Mouse (Mus musculus): ENCODE data around the gene Fam193a. TPM values are rescaled to one million over a fixed set of nuclear protein-coding genes. Genes with fewer than 3 reads are reported as not detected.

Fam193a gene
- polyA plus RNA-seq, 1 experiment = 45.8 TPM

- Histone ChIP-seq H3K4me3 (replicated peaks; ENCODE audit: extremely low read depth, low read depth, low read length) (no peak overlapping the region), H3K4me1 (ENCODE audit: control insufficient read depth, insufficient read depth, low read length) (peaks cover 16% of the 10 kb centered on the region)
- DNase-seq = no peak
- WGBS = 80% methylated on average over 6 of the region's 6 CpGs
- TF ChIP-seq POLR2A (IDR thresholded peaks at IDR 0.05; ENCODE audit: borderline replicate concordance, extremely low read depth, low read depth, low read length) (no peak), CTCF (IDR thresholded peaks at IDR 0.05; ENCODE audit: insufficient read depth, low read length) (no peak)
These were observed 37.7 kb downstream of the Fam193a start for GRCm38 (mm10) chr5:34407366-34407918.

DNA sequence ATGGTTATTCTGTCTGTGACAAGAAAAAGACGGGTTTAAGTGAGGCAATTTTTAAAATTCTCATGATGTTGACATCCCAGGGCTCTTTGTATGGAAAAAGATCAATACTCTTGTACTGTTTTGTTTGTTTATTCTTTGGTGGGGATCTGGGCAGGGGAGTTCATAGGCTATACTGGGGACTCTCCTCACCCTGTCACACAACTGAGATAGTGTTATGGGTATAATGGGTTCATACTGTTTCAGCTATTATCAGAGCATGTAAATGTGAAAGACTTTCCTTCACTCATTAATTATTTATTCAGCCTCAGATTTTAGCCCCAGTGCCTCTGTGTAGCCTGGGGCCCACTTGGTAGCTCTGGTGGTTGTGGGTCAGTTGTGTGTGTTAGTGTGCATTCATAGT is 39.3 kb downstream of the Fam193a start:
- no peak for TF ChIP-seq CTCF (IDR thresholded peaks at IDR 0.05; ENCODE audit: insufficient read depth, low read length)
- 71% methylated on average over 1 of the region's 1 CpGs for WGBS
- H3K4me1 ChIP-seq (ENCODE audit: control insufficient read depth, insufficient read depth, low read length) = peaks cover 14% of the 10 kb centered on the region

DNA sequence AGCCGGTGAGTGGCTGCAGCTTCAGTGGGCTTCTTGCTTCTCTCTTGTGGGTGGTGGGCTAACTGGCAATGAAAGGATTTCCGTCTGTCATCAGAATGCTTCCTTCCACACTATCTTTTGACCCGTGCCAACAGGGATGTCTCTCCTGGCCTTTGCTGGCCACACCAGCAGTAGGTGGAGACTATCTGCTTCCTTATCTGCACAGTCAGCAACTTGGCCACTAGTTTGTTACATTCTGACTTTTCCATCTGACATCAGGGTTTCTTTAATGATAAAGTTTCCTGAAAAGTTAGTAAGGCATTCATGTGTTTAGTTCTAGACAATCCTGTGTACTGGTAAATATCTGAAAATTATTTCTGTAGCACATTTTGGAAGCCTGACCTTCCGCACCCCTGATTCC is 41.1 kb downstream of the Fam193a start:
- TF ChIP-seq CTCF (IDR thresholded peaks at IDR 0.05; ENCODE audit: insufficient read depth, low read length) (no peak), POLR2A (IDR thresholded peaks at IDR 0.05; ENCODE audit: borderline replicate concordance, extremely low read depth, low read depth, low read length) (no peak)
- WGBS = 57% methylated on average over 4 of the region's 4 CpGs
- DNase-seq = no peak
- Histone ChIP-seq H3K4me3 (replicated peaks; ENCODE audit: extremely low read depth, low read depth, low read length) (no peak overlapping the region), H3K4me1 (ENCODE audit: control insufficient read depth, insufficient read depth, low read length) (peaks cover 12% of the 10 kb centered on the region)

More for the DNA sequence above, 39.3 kb downstream of the Fam193a start:
- no peak overlapping the region for H3K4me3 ChIP-seq (replicated peaks; ENCODE audit: extremely low read depth, low read depth, low read length)
- no peak for DNase-seq

- DNase-seq = no peak
- TF ChIP-seq POLR2A (IDR thresholded peaks at IDR 0.05; ENCODE audit: borderline replicate concordance, extremely low read depth, low read depth, low read length) (no peak), CTCF (IDR thresholded peaks at IDR 0.05; ENCODE audit: insufficient read depth, low read length) (no peak)
- peaks cover 15% of the 10 kb centered on the region for H3K4me1 ChIP-seq (ENCODE audit: control insufficient read depth, insufficient read depth, low read length)
- WGBS = 44% methylated on average over 2 of the region's 2 CpGs
- H3K4me3 ChIP-seq (replicated peaks; ENCODE audit: extremely low read depth, low read depth, low read length) = no peak overlapping the region
These were observed 44.2 kb downstream of the Fam193a start for GRCm38 (mm10) chr5:34413921-34414320.

- H3K4me1 ChIP-seq (ENCODE audit: control insufficient read depth, insufficient read depth, low read length) = peaks cover 12% of the 10 kb centered on the region
- DNase-seq = no peak
- 63% methylated on average over 3 of the region's 3 CpGs for whole genome bisulfite sequencing
- H3K4me3 ChIP-seq (replicated peaks; ENCODE audit: extremely low read depth, low read depth, low read length) = no peak overlapping the region
- no peak for TF ChIP-seq CTCF (IDR thresholded peaks at IDR 0.05; ENCODE audit: insufficient read depth, low read length)
- TF ChIP-seq POLR2A (IDR thresholded peaks at IDR 0.05; ENCODE audit: borderline replicate concordance, extremely low read depth, low read depth, low read length) = no peak
These were observed 47.7 kb downstream of the Fam193a start for GRCm38 (mm10) chr5:34417251-34418008.

DNA sequence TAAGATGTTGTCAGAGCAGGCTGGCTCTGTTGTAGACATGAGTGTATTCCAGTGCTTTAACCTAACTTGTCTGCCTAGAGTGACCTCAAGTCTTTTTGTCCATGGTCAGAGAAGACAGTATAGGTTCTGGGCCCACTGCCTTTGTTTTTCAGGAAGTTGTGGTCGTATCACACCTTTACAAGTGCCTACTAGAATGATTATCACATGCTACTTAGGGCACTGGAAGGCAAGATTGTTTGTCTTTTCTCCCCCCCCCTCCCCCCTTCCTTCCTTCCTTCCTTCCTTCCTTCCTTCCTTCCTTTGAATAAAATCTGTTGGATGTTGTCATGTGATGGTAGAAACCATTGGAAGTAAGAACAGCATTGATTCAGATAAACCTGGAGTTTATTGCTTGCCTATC is 49.5 kb downstream of the Fam193a start:
- Histone ChIP-seq H3K4me3 (replicated peaks; ENCODE audit: extremely low read depth, low read depth, low read length) (no peak overlapping the region), H3K4me1 (ENCODE audit: control insufficient read depth, insufficient read depth, low read length) (peaks cover 12% of the 10 kb centered on the region)
- no peak for TF ChIP-seq POLR2A (IDR thresholded peaks at IDR 0.05; ENCODE audit: borderline replicate concordance, extremely low read depth, low read depth, low read length)
- no peak for TF ChIP-seq CTCF (IDR thresholded peaks at IDR 0.05; ENCODE audit: insufficient read depth, low read length)
- WGBS = 37% methylated on average over 1 of the region's 1 CpGs
- no peak for DNase-seq

- no peak overlapping the region for H3K4me3 ChIP-seq (replicated peaks; ENCODE audit: extremely low read depth, low read depth, low read length)
- H3K4me1 ChIP-seq (ENCODE audit: control insufficient read depth, insufficient read depth, low read length) = no peaks in the 10 kb centered on the region
- WGBS = 80% methylated on average over 3 of the region's 3 CpGs
- DNase-seq = no peak
- TF ChIP-seq POLR2A (IDR thresholded peaks at IDR 0.05; ENCODE audit: borderline replicate concordance, extremely low read depth, low read depth, low read length) = no peak
- no peak for TF ChIP-seq CTCF (IDR thresholded peaks at IDR 0.05; ENCODE audit: insufficient read depth, low read length)
These were observed 61.0 kb downstream of the Fam193a start for GRCm38 (mm10) chr5:34430776-34431175.

- Histone ChIP-seq H3K4me3 (replicated peaks; ENCODE audit: extremely low read depth, low read depth, low read length) (no peak overlapping the region), H3K4me1 (ENCODE audit: control insufficient read depth, insufficient read depth, low read length) (peaks cover 7% of the 10 kb centered on the region)
- no peak for TF ChIP-seq POLR2A (IDR thresholded peaks at IDR 0.05; ENCODE audit: borderline replicate concordance, extremely low read depth, low read depth, low read length)
- TF ChIP-seq CTCF (IDR thresholded peaks at IDR 0.05; ENCODE audit: insufficient read depth, low read length) = no peak
- WGBS = 85% methylated on average over 1 of the region's 1 CpGs
- DNase-seq = no peak
These were observed 64.1 kb downstream of the Fam193a start for GRCm38 (mm10) chr5:34433786-34434185.

GRCm38 (mm10) chr5:34434241-34434640 is 64.5 kb downstream of the Fam193a start:
- no peak for TF ChIP-seq POLR2A (IDR thresholded peaks at IDR 0.05; ENCODE audit: borderline replicate concordance, extremely low read depth, low read depth, low read length)
- TF ChIP-seq CTCF (IDR thresholded peaks at IDR 0.05; ENCODE audit: insufficient read depth, low read length) = no peak

DNA sequence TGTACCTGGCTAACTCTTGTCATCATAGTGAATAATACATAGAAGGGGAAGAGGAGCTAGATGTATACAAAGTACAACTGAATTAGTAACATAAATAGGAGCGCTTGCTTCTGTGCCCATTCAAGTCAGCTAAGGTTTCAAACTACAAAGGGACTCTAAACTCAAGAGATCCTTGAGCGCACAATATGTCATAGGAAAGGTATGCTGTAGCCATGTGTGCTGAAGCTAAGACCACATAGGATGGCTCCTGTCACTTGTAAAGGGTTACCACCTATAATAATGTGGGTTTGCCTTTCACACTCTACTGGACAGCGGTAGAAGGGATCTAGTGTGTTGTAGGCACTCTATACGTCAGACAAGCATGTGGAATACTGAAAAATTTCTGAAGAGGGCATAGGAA is 68.3 kb downstream of the Fam193a start:
- DNase-seq = no peak
- H3K4me3 ChIP-seq (replicated peaks; ENCODE audit: extremely low read depth, low read depth, low read length) = no peak overlapping the region
- H3K4me1 ChIP-seq (ENCODE audit: control insufficient read depth, insufficient read depth, low read length) = peaks cover 7% of the 10 kb centered on the region
- no peak for TF ChIP-seq POLR2A (IDR thresholded peaks at IDR 0.05; ENCODE audit: borderline replicate concordance, extremely low read depth, low read depth, low read length)
- TF ChIP-seq CTCF (IDR thresholded peaks at IDR 0.05; ENCODE audit: insufficient read depth, low read length) = no peak
- WGBS = 79% methylated on average over 4 of the region's 4 CpGs

More at GRCm38 (mm10) chr5:34434241-34434640, 64.5 kb downstream of the Fam193a start:
- 94% methylated on average over 3 of the region's 3 CpGs for WGBS
- Histone ChIP-seq H3K4me1 (ENCODE audit: control insufficient read depth, insufficient read depth, low read length) (peaks cover 7% of the 10 kb centered on the region), H3K4me3 (replicated peaks; ENCODE audit: extremely low read depth, low read depth, low read length) (no peak overlapping the region)
- DNase-seq = no peak
